Mouse (Mus musculus) left cerebral cortex, postnatal 14 days (tissue): Measurements from ENCODE around the gene Gm12216. TPM values are rescaled to one million over a fixed set of nuclear protein-coding genes. Genes with fewer than 3 reads are reported as not detected.
"Not testable (repeated sequence)": the region's sequence is repeated elsewhere in the genome, so short reads cannot be mapped to it uniquely, and the experiment has no call there.

Experiments
- DNase-seq, 2 experiments: peaks; one replicate each; pipeline ENCODE4 v3.0.0; 2021 to 2022; ENCODE audit warnings: low spot score in 2 of 2, mixed read lengths in 1 of 2
- intact Hi-C: fragments of 180-260 bp; cut with DNase I; formaldehyde crosslinking; loops from one replicate; pipeline ENCODE4 v1.15.1; 2025
- total RNA-seq, 2 experiments: library from RNA; stranded (reverse); gene quantifications; 2 replicates each; pipeline ENCODE4 v1.2.3; 2021

The Gm12216 gene
- total RNA-seq, 2 experiments from 2014 or later, result 2.0 to 3.1 TPM

DNA sequence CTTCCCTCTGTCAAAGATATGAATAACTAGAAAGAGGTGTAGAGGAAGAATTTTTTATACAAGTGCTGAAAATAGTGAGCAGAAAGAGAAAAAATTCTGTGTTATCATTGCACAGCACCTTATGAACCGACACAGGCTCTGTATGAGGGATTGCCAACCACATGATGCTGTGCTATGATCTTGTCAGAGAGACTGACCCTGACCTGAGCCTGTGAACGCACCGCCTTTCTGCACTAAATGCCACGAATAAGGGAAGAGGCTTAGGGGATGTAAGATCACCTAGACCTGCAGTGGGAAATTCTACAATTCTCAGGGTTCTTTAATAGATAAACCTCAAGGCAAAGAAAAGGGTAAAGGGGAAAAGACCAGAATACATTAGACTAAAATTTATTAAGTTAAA is 17.4 kb upstream of the Gm12216 start:
- intact Hi-C loops, result no loop called here
- no peak for DNase-seq

- intact Hi-C loops, result no loop called here
- DNase-seq, result no peak
These were observed 15.7 kb upstream of the Gm12216 start for GRCm38 (mm10) chr11:53874706-53875105.

- intact Hi-C loops, DNase-seq: not testable (repeated sequence)
These were observed 15.1 kb upstream of the Gm12216 start for GRCm38 (mm10) chr11:53873909-53874704.

- DNase-seq, result no peak
- intact Hi-C loops, result no loop called here
These were observed 12.9 kb upstream of the Gm12216 start for GRCm38 (mm10) chr11:53871786-53872507.

DNA sequence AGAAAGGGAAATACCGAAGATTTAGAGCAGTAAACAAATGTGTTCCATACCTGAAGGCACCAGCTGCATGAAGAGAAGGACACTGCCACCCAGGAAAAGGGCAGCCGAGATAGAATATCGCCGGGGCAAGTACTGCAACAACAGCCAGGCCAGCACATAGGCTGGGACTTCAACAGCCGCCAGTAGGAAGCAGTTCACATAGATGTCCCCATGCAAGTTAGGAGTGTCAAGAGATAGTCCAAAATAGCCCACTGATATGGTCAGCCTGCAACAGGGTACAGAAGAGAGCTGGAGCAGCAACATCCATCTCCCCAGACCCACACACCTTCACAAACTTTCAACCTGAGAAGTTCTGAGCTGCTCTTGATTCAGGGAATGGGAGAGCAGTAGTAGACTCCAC is 10.1 kb upstream of the Gm12216 start:
- intact Hi-C loops, result no loop called here
- DNase-seq, result no peak

- intact Hi-C loops, result not testable (repeated sequence)
These were observed 9.3 kb upstream of the Gm12216 start for GRCm38 (mm10) chr11:53868323-53868722.

DNA sequence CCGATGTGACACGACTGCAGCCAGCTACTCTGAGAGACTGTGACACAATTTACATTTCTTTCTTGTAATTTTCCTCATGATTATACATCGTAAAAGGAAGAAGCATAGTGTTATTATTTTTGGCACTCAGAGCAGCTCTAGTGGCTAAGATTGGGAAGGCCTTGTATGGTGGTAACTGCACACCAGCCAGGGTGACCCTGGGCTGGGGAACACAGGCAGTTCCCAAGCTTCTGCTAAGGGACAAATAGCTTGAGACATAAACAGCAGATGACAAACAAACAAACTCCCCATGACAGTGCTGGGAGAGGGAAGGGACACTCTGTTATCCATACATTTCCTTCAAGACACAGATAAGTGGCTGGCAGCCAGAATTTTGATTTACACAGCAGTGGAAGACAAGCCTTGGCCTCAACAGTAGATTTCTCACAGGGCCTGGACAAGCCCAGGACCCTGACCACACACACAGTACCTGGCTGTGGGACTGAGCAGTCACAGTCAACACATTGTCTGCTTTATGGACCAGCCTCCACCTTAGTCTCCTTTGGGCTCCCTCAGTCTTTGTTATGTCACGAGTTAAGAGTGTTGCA is 5.8 kb upstream of the Gm12216 start:
- intact Hi-C loops, DNase-seq: not testable (repeated sequence)

More at GRCm38 (mm10) chr11:53868323-53868722, 9.3 kb upstream of the Gm12216 start:
- not testable (repeated sequence) for DNase-seq

DNA sequence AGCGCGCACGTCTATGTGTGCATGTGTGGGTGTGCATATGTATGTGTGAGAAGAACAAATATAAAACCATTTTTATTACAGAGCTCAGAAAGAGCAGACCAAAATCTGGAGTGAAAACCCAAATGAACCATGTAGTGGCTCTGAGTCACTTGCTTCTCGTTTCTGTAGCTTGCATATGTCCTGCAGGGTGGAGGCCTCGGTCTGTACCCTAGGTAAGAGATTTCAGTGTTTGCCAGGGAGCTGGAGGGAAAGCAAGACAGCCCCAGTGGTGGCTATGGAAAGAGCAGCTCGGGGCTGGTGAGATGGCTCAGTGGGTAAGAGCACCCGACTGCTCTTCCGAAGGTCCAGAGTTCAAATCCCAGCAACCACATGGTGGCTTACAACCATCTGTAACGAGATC is 1.9 kb upstream of the Gm12216 start:
- intact Hi-C loops, result not testable (repeated sequence)
- peak in 1 of 2 experiments; percentile 44 for DNase-seq

DNA sequence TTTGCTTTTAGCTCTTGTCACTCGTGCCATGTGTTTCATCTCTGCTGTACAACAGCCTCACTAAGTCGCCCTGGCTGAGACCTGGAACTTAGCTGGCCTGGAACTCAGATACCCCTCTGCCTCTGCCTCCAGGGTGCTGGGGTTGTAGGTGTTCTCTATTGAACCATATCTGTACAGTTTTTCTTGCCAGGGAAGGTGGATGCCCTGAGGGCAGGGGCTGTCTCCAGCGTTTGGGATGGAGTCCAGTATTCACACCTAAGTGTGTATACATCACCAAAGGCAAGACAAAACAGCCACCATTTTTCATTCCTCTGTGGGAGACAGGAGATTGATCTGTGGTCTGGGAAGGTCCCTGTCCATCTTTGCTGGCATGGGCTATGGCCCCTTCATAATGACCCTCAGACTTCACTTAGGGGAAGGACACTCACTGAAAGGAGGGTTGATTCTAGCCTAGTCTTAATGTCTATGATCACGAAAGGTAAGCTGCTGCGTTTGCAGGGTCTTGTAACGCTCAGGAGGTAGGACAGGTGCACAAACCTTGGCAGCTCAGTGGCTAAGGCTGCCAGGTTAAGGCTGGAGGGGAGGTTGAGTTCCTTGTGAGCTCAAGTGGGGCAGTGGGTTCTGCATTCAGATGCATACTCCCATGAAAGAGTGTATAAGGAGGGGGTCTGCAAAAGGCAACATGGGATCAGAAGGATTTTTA is 847 bp downstream of the Gm12216 start:
- DNase-seq, result no peak
- intact Hi-C loops, result no loop called here

GRCm38 (mm10) chr11:53853665-53854064 is 5.4 kb downstream of the Gm12216 start:
- intact Hi-C loops, result loop anchor here (5.0 kb wide), 1 partner anchor 116 kb away; no protein-coding TSS in a partner anchor
- DNase-seq, result no peak

DNA sequence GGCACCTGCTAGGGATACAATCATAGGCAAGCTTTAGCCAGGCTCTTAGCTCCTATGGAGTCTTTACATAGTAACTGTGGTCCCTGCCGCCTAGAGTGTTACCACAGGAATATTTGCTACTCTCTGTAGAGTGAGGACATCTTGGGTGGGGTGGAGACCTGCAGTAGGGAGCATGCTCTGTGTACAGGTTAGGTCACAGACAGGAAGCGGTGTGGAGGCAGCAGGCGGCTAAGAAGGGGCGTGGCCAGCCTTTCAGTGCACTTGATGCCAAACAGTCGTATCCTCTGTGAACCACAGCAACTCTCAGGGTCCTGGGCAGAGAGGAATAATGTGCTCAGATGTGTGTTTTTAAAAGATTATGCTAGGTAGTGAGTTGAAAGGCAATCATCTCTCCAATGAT is 7.3 kb downstream of the Gm12216 start:
- intact Hi-C loops, result loop anchor here (2.0 to 5.0 kb wide), 2 partner anchors 93 to 114 kb away; no protein-coding TSS in a partner anchor
- DNase-seq, result no peak

GRCm38 (mm10) chr11:53849588-53850320 is 9.3 kb downstream of the Gm12216 start:
- DNase-seq, result peak; percentile 76 to 78
- intact Hi-C loops, result loop anchor here (2.0 to 5.0 kb wide), 2 partner anchors 91 to 112 kb away; no protein-coding TSS in a partner anchor

GRCm38 (mm10) chr11:53845680-53846079 is 13.4 kb downstream of the Gm12216 start:
- no peak for DNase-seq
- intact Hi-C loops, result no loop called here

- DNase-seq, result peak in 1 of 2 experiments; percentile 43
- intact Hi-C loops, result no loop called here
These were observed 15.9 kb downstream of the Gm12216 start for GRCm38 (mm10) chr11:53843106-53843505.

DNA sequence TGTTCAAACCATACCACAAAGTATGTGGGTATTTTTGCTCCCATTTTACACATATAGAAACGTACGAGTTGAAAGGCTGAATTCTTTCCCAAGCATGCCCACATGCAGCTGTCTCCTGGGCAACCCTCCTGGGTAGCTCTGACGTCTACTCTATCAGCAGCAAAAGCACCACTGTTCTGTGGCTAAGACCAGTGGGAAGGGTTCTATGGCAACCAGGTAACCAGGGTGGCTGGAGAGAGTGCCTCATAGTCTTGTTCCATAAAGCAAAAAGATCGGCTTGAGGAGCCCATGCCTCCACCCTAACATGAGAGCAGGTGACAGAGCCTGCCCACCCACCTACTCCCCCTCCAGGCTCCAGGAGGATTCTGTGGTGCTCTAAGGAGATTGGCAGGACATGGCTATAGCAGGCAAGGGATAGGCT is 16.9 kb downstream of the Gm12216 start:
- intact Hi-C loops, result no loop called here
- DNase-seq, result peak; percentile 52 to 68

- DNase-seq, result peak in 1 of 2 experiments; percentile 46
- intact Hi-C loops, result no loop called here
These were observed 17.5 kb downstream of the Gm12216 start for GRCm38 (mm10) chr11:53841514-53841913.

GRCm38 (mm10) chr11:53839663-53840642 is 19.1 kb downstream of the Gm12216 start:
- intact Hi-C loops, result no loop called here
- no peak for DNase-seq

- intact Hi-C loops, result no loop called here
- no peak for DNase-seq
These were observed 19.9 kb downstream of the Gm12216 start for GRCm38 (mm10) chr11:53839147-53839546.
